Mouse (Mus musculus): ENCODE measurements around the gene Hoxa7. TPM values are rescaled to one million over a fixed set of nuclear protein-coding genes. Genes with fewer than 3 reads are reported as not detected.

The Hoxa7 gene
- polyA plus RNA-seq, 1 experiment from 2014 or later, result 12.1 TPM

DNA sequence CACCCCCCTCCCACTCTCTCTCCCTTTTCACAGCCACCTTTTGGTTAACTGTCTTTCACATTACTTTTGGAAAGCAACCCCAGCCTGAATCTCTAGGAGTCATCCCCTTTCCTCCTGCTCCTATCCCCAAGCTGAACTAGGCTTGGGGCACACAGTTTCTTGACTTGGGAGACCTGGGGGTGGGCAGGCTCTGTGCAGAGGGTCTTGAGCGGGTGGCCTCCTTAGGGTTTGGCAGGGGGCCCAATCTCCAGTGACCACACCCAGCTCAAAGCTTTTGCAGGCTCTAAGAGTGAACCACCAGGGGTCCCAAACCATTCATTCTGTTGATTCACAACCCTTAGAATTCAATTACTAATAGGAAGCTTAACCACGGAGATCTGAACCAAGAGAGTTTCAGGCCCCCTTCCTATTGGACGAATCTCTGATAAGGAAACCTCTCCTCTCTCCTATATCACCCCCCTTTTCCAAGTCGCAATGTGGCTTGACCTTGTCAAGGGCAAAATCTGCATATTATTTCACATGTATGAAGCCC, 21.2 kb upstream of the Hoxa7 start:
- Histone ChIP-seq H3K4me1 (peaks cover 12% of the 10 kb centered on the region), H3K4me2 (no peak overlapping the region), H3K4me3 (replicated peaks) (no peak overlapping the region), H3K27ac (no peak overlapping the region), H3K9me3 (no peaks in the 10 kb centered on the region), H3K9ac (no peak overlapping the region), H3K27me3 (replicated peaks) (peaks cover 95% of the 10 kb centered on the region), H3K36me3 (no peaks in the 10 kb centered on the region)
- ATAC-seq (ENCODE audit: insufficient read depth, low FRiP score, low read depth), result no peak
- 8% methylated on average over 4 of the region's 4 CpGs for WGBS

DNA sequence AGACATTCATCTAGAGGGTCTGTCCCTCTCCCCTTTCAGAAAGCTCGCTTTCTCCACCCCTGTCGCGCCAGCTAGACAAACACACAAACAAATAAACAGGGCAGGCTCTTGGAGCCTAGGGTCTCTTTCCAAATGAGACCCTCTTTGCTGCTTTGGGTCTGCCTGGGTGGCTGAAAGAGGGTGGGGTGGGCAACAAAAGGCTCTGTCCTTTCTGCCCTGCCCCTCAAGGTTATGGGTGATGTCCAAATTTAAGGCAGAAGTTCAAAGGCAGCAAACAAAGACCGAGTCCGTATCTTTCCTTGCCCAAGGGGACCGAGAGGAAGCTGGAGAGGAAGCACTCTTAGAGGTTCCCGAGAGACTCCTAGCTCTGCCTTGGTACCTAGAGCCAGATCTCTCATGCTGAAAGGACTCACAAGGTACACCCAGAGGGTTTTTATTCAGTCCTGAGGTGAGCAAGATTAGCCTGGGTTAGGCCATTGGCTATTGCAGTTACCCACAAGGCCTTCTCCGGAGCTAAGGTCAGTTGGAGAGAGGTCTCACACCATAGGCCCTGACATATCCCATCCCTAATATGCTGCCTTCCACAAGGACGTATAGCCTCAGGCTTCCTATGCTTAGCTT, 19.5 kb upstream of the Hoxa7 start:
- Histone ChIP-seq H3K9ac (no peak overlapping the region), H3K27me3 (replicated peaks) (peaks cover 97% of the 10 kb centered on the region), H3K27ac (no peak overlapping the region), H3K9me3 (no peaks in the 10 kb centered on the region), H3K4me3 (replicated peaks) (no peak overlapping the region), H3K36me3 (no peaks in the 10 kb centered on the region), H3K4me2 (no peak overlapping the region), H3K4me1 (peaks cover 8% of the 10 kb centered on the region)
- ATAC-seq (ENCODE audit: insufficient read depth, low FRiP score, low read depth), result no peak
- WGBS, result 4% methylated on average over 9 of the region's 9 CpGs

DNA sequence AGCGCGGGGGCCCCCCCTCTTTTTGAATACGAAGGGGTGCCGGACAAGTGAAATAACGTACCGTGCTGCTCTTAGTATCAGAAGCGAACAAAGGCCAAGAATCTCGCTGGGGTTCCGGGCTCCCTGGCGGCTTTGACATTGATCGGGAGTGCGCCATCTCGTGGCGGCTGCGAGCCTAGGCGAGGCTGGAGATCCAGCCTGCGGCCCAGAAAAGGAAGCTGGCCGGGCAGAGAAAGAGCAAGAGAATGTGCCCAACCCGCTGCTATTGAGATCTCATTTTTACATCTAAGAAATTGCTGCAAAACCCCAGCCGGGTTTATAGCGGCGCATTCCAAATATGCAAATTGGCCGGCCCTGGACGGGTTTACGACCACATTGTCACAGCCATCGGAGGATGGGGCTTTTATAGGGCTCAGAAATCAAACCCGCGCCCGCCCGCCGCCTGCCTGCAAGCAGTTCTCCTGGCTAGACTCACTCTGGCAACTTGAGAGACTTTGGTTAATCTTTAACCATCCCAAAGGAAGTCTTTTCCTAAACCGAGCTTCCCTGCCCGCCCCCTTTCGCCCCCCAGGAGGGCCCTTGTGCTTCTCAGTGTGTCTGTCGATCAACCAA, 18.8 kb upstream of the Hoxa7 start, which contains the start of gene Hoxa10:
Gene Hoxa10 (minus strand): TSS at position 466 of the 612 bp plus-strand sequence.
- peaks cover 5% of the 10 kb centered on the region; the same call in 1 of the 2 replicates for H3K4me1 ChIP-seq
- WGBS, result 2% methylated on average over 35 of the region's 35 CpGs
- H3K9ac ChIP-seq, result no peak within 1 kb of the TSS

DNA sequence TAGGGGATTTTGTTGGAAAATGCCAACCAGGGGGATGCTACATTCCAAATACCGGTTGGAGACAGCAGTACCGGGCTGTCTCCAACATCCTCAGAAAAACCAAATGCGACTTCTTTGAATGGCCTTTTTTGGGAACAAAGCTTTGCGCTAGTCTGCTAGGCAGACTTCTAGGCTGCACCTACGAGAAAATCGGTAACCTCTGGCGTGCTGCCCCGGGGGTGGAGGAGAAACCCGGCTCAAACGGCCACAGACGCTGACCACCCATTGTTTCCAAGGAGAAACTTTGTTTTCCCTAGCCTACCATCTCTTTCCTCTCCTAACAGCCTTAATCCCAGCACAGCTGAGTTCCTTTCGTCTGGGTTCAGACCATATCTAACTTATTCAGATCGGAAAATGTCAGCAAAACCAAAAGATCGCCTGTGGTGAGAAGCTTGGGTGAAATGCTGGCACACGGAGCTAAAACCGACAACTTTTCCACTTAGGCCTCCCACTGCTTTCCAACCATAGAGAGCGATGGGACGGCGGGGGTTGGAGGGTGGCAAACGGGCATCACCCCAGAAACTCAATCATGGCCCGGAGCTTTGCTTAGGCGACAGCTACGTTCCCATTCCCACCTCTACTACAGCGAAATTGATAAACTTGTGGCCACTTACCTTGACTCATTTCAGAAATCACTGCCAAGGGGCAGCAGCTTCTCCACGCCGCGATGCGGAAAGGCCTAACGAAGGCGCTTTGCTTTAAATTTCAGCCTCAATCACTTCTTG, 18.2 kb upstream of the Hoxa7 start:
- Histone ChIP-seq H3K36me3 (no peaks in the 10 kb centered on the region), H3K9ac (no peak overlapping the region), H3K4me3 (replicated peaks) (no peak overlapping the region), H3K4me2 (peak overlapping the region; percentile 33), H3K4me1 (no peaks in the 10 kb centered on the region), H3K27ac (no peak overlapping the region), H3K27me3 (replicated peaks) (peaks cover 97% of the 10 kb centered on the region), H3K9me3 (no peaks in the 10 kb centered on the region)
- ATAC-seq (ENCODE audit: insufficient read depth, low FRiP score, low read depth), result no peak
- WGBS, result 2% methylated on average over 30 of the region's 30 CpGs

More for the DNA sequence above, 18.8 kb upstream of the Hoxa7 start, which contains the start of gene Hoxa10:
- Histone ChIP-seq H3K27me3 (replicated peaks) (peaks cover 97% of the 10 kb centered on the region), H3K4me2 (peak within 1 kb of the TSS; percentile 33), H3K27ac (no peak within 1 kb of the TSS), H3K4me3 (replicated peaks) (no peak within 1 kb of the TSS), H3K9me3 (no peaks in the 10 kb centered on the region), H3K36me3 (no peaks in the 10 kb centered on the region)
- no peak for ATAC-seq (ENCODE audit: insufficient read depth, low FRiP score, low read depth)

DNA sequence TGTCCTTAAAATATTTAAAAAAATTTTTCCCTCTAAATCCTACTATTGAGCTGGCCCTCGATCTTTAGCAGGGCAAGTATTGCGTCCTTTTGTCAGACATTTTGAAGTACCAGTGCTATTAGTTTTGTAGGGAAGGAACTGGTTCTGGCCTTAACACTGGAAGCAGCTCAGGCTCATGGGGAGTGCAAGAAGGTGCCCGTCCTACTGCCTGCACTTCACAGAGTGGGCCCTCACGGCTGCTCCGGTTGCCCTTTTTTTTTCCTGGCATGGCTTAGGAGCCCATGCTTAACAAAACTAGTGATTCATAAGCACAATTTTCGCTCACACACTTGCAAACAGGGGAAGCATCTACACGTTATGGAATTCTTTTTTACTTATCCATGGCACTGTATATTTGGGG, 17.3 kb upstream of the Hoxa7 start:
- Histone ChIP-seq H3K27ac (no peak overlapping the region), H3K4me2 (no peak overlapping the region), H3K4me3 (replicated peaks) (no peak overlapping the region), H3K36me3 (no peaks in the 10 kb centered on the region), H3K4me1 (no peaks in the 10 kb centered on the region), H3K9ac (no peak overlapping the region), H3K9me3 (no peaks in the 10 kb centered on the region), H3K27me3 (replicated peaks) (peaks cover 97% of the 10 kb centered on the region)
- 3% methylated on average over 7 of the region's 7 CpGs for WGBS
- no peak for ATAC-seq (ENCODE audit: insufficient read depth, low FRiP score, low read depth)

DNA sequence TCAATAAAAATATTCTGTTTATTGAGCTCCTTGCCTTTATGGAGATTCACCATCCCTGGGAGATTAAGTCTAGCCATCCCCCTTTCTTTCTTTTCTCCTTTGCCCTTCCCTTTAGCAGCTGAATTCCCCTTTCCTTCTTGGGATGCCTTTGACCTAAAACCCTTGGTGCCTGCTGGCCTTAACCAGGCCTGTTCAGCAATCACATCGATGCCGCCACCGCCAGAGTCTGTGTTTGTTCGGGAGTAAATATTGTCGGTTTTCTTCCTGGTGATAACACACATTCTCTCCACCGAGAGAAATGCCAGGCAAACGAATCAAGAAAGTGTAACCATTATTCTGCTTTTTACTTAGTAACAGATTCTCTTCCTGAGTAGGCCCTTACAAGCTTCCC, 16.5 kb upstream of the Hoxa7 start:
- 3% methylated on average over 7 of the region's 7 CpGs for WGBS
- Histone ChIP-seq H3K4me2 (no peak overlapping the region), H3K4me1 (no peaks in the 10 kb centered on the region), H3K36me3 (no peaks in the 10 kb centered on the region), H3K4me3 (replicated peaks) (no peak overlapping the region), H3K27ac (no peak overlapping the region), H3K9ac (no peak overlapping the region), H3K27me3 (replicated peaks) (peaks cover 97% of the 10 kb centered on the region), H3K9me3 (no peaks in the 10 kb centered on the region)
- no peak for ATAC-seq (ENCODE audit: insufficient read depth, low FRiP score, low read depth)

DNA sequence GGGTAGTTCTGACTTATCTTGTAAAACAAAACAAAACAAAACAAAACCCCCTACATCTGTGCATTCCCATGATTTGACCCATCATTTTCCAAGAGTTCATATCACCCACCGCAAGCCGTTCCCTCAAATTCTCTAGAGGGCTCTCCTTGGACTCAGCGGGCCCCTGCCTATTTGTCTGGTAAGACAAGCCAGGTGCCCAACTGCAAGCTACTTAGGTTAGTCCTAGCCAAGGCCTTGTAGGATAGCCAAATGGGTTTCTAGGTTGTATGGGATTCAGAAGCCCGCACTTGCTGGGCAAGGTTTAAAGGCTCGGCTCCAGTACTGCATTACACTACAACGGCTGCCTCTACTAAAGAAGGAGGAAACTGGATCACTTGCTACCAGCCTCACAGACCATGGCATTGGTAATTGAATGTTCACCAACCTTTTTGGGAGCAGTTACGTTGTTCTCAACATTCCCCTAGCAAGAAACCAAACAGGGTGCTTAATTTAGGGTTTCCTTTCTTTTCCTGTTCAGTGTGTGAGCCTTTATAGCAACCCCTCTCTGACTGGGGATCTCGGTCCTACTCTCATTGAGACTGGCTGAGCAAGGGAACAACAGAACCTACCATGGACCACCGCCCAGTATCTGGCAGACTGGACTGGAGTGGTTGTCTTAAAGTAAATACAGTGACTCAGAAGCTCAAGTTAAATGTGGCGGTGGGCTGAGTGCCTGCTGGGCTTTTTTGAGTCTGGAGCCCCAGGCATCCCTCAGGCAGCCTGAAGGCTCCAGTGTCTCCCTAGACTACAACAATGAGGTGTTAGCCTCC, 15.9 kb upstream of the Hoxa7 start:
- no peak for ATAC-seq (ENCODE audit: insufficient read depth, low FRiP score, low read depth)
- no peak overlapping the region for H3K4me2 ChIP-seq
- no peak overlapping the region for H3K4me3 ChIP-seq (replicated peaks)
- WGBS, result 13% methylated on average over 10 of the region's 10 CpGs
- no peak overlapping the region for H3K9ac ChIP-seq
- H3K27me3 ChIP-seq (replicated peaks), result peaks cover 97% of the 10 kb centered on the region
- no peaks in the 10 kb centered on the region for H3K9me3 ChIP-seq
- no peaks in the 10 kb centered on the region for H3K36me3 ChIP-seq
- H3K4me1 ChIP-seq, result no peaks in the 10 kb centered on the region
- no peak overlapping the region for H3K27ac ChIP-seq

DNA sequence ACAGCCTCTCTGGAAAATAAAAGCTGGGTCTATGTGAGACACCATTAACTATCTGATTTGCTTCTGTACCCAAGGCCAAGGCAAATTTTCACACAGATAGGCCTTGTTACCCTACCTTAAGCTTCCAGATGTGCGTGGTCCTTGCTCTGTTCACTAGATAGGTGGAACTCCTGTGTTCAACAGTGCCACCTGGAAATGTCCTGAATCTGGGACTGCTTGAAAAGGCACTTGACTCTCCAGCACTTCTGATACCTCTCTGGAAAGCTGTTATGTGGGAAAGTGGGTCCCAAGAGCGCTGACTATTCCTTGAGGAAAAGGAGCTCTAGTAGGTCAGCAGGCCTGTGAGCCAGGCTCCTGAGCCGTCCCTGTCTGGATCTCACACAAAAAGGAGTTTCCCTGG, 15.2 kb upstream of the Hoxa7 start:
- Histone ChIP-seq H3K4me3 (replicated peaks) (no peak overlapping the region), H3K27me3 (replicated peaks) (peaks cover 96% of the 10 kb centered on the region), H3K4me2 (no peak overlapping the region), H3K4me1 (no peaks in the 10 kb centered on the region), H3K9me3 (no peaks in the 10 kb centered on the region), H3K9ac (no peak overlapping the region), H3K27ac (no peak overlapping the region), H3K36me3 (no peaks in the 10 kb centered on the region)
- no peak for ATAC-seq (ENCODE audit: insufficient read depth, low FRiP score, low read depth)
- 11% methylated on average over 3 of the region's 3 CpGs for WGBS

DNA sequence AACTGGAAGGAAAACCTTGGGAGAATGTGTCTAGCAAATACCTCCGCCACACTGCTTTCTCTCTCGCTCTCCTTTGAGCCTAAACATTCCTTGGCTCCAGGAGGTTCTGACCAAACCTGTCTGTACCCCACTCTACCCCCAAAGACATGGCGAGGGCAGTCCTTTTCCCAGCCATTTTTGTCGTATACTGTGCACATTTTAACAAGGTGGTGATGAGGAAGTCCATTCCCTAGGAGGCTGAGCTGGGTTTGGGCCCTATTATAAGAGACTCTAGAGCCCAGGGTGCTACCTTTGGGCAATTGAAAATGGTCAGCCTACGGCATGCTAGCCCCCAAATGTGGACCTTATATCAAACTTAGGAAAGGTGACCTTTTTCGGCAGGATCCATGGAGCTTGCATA, 14.2 kb upstream of the Hoxa7 start:
- H3K36me3 ChIP-seq, result no peaks in the 10 kb centered on the region
- no peak overlapping the region for H3K9ac ChIP-seq
- 21% methylated on average over 6 of the region's 6 CpGs for WGBS
- ATAC-seq (ENCODE audit: insufficient read depth, low FRiP score, low read depth), result no peak
- H3K4me3 ChIP-seq (replicated peaks), result no peak overlapping the region
- H3K27me3 ChIP-seq (replicated peaks), result peaks cover 93% of the 10 kb centered on the region
- H3K4me2 ChIP-seq, result no peak overlapping the region
- no peaks in the 10 kb centered on the region for H3K4me1 ChIP-seq
- no peaks in the 10 kb centered on the region for H3K9me3 ChIP-seq
- H3K27ac ChIP-seq, result no peak overlapping the region

DNA sequence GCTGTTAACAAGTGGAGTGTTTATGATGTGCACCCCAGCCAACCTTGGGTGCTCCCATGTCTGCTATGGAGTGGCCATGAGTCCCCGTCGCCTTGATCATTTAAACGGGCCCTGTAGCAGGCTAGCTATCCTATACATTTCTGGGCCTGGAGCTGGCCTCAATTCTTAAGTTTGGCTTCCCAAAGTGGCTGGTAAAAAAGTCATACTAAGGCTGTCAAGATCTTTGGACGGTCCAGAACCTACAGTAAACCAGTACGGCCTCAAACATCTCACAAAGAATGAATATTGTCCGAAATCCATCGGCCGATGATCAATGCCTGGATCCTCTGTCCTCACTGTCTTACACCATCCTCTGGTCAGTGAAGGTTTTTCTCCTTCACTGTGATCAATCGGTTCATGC, 13.6 kb upstream of the Hoxa7 start:
- Histone ChIP-seq H3K9me3 (no peaks in the 10 kb centered on the region), H3K27me3 (replicated peaks) (peaks cover 93% of the 10 kb centered on the region), H3K4me1 (no peaks in the 10 kb centered on the region), H3K36me3 (no peaks in the 10 kb centered on the region), H3K27ac (no peak overlapping the region), H3K9ac (no peak overlapping the region), H3K4me3 (replicated peaks) (no peak overlapping the region), H3K4me2 (no peak overlapping the region)
- 30% methylated on average over 9 of the region's 9 CpGs for WGBS
- no peak for ATAC-seq (ENCODE audit: insufficient read depth, low FRiP score, low read depth)

DNA sequence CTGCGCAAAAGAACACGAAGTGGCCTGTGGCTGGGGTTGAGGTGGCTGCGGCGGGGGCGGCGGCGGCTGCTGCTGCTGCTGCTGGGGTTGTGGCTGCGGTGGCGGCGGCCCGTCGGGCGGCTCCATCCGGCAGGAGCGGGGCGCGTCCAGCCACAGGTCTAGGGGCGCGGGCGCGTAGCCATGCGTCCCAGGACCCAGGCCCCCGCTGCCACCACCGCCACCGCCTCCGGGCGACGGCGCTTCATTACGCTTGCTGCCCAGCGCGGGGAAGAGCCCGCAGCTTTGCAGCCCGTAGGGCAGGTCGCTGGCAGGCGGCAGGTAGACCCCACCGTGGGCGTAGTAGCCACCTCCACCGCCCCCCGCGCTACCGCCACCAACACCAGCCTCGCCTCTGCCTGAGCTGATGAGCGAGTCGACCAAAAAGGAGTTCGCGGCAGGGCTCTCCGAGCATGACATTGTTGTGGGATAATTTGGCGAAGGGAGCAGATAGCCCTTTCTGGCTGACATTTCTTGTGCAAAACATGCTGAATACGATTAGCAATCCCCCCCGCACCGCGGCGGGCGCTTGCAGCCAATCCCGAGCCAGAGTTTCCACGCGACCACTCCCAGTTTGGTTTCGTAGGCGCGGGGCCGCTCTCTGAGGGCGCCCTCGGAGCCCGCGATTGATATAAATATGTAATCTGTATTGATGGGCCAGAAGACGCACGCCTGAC, 12.9 kb upstream of the Hoxa7 start:
- Histone ChIP-seq H3K36me3 (no peaks in the 10 kb centered on the region), H3K9ac (no peak overlapping the region), H3K4me2 (no peak overlapping the region), H3K27ac (no peak overlapping the region), H3K9me3 (no peaks in the 10 kb centered on the region), H3K4me3 (replicated peaks) (0 out of 2 replicates have a peak overlapping the region, but pooled peaks have one; percentile 10), H3K27me3 (replicated peaks) (peaks cover 93% of the 10 kb centered on the region), H3K4me1 (0 out of 2 replicates have a peak, but pooled peaks cover 2% of the 10 kb centered on the region)
- 2% methylated on average over 65 of the region's 68 CpGs for WGBS
- ATAC-seq (ENCODE audit: insufficient read depth, low FRiP score, low read depth), result no peak
